Mouse (Mus musculus) neural tube, embryonic 10.5 days (tissue): ENCODE data around the gene Adamts16.
"Not testable (repeated sequence)": the region's sequence is repeated elsewhere in the genome, so short reads cannot be mapped to it uniquely, and the experiment has no call there.

ENCODE experiments used
- DNase-seq: peaks from one replicate; pipeline ENCODE4 v3.0.0-alpha.2; 2017; ENCODE audit warnings: low spot score; ENCODE audit errors: extremely low spot score

The Adamts16 gene

GRCm38 (mm10) chr13:70841421-70841904, at the start of gene Adamts16:
Adamts16 (minus strand) TSS chr13:70841811.
- DNase-seq = no peak

GRCm38 (mm10) chr13:70887136-70887535, 45.5 kb upstream of the Adamts16 start:
- no peak for DNase-seq

GRCm38 (mm10) chr13:70885006-70885405, 43.4 kb upstream of the Adamts16 start:
- no peak for DNase-seq

GRCm38 (mm10) chr13:70883891-70884890, 42.6 kb upstream of the Adamts16 start:
- no peak for DNase-seq

GRCm38 (mm10) chr13:70879971-70880370, 38.4 kb upstream of the Adamts16 start:
- not testable (repeated sequence) for DNase-seq

- no peak for DNase-seq
Measured at GRCm38 (mm10) chr13:70877550-70877913, 35.9 kb upstream of the Adamts16 start.

- DNase-seq = no peak
Measured at GRCm38 (mm10) chr13:70876648-70877549, 35.3 kb upstream of the Adamts16 start.

- no peak for DNase-seq
Measured at GRCm38 (mm10) chr13:70875411-70875949, 33.9 kb upstream of the Adamts16 start.

GRCm38 (mm10) chr13:70874741-70875140, 33.1 kb upstream of the Adamts16 start:
- no peak for DNase-seq

GRCm38 (mm10) chr13:70873851-70874250, 32.2 kb upstream of the Adamts16 start:
- not testable (repeated sequence) for DNase-seq

- DNase-seq = no peak
Measured at GRCm38 (mm10) chr13:70871049-70871448, 29.4 kb upstream of the Adamts16 start.

GRCm38 (mm10) chr13:70866971-70867625, 25.5 kb upstream of the Adamts16 start:
- DNase-seq = no peak

- no peak for DNase-seq
Measured at GRCm38 (mm10) chr13:70865867-70866266, 24.3 kb upstream of the Adamts16 start.

GRCm38 (mm10) chr13:70862162-70862908, 20.7 kb upstream of the Adamts16 start:
- no peak for DNase-seq

GRCm38 (mm10) chr13:70853601-70854000, 12.0 kb upstream of the Adamts16 start:
- DNase-seq = no peak

GRCm38 (mm10) chr13:70846933-70847332, 5.3 kb upstream of the Adamts16 start:
- no peak for DNase-seq

GRCm38 (mm10) chr13:70845526-70845925, 3.9 kb upstream of the Adamts16 start:
- no peak for DNase-seq

- no peak for DNase-seq
Measured at GRCm38 (mm10) chr13:70842126-70842525, 515 bp upstream of the Adamts16 start.

GRCm38 (mm10) chr13:70840161-70840560, 1.4 kb downstream of the Adamts16 start:
- peak; percentile 69 for DNase-seq

GRCm38 (mm10) chr13:70837571-70837970, 4.0 kb downstream of the Adamts16 start:
- no peak for DNase-seq
